Mouse (Mus musculus) neural tube, embryonic 14.5 days (tissue): ENCODE data around the gene Lrig1. TPM values are rescaled to one million over a fixed set of nuclear protein-coding genes. Genes with fewer than 3 reads are reported as not detected.

Source experiments
- ATAC-seq: fragments of 200-750 bp; cut with Nextera tagmentation; 2 replicates; pipeline ENCODE4 v1.8.0; 2017; ENCODE audit warnings: low read depth, mild to moderate bottlenecking, moderate TSS enrichment, moderate library complexity
- H3K27ac ChIP-seq: fragments of 300-500 bp; sonication (generic); 2 replicates; pipeline ENCODE4 v1.5.1; 2014; ENCODE audit warnings: low read depth, mild to moderate bottlenecking, control low read depth, low read length, moderate library complexity, mixed read lengths
- H3K27me3 ChIP-seq: fragments of 300-500 bp; sonication (generic); 2 replicates; pipeline ENCODE4 v1.6.1; 2014; ENCODE audit warnings: low read length; ENCODE audit not compliant: control insufficient read depth, insufficient read depth
- H3K36me3 ChIP-seq: fragments of 300-500 bp; sonication (generic); 2 replicates; pipeline ENCODE4 v1.6.1; 2014; ENCODE audit warnings: low read length, mixed read lengths; ENCODE audit not compliant: control insufficient read depth, insufficient read depth
- H3K4me1 ChIP-seq: fragments of 300-500 bp; sonication (generic); 2 replicates; pipeline ENCODE4 v1.6.1; 2014; ENCODE audit warnings: low read length; ENCODE audit not compliant: control insufficient read depth, insufficient read depth
- H3K4me2 ChIP-seq: fragments of 300-500 bp; sonication (generic); 2 replicates; pipeline ENCODE4 v1.6.1; 2014; ENCODE audit warnings: mild to moderate bottlenecking, low read depth, low read length, control low read depth
- H3K4me3 ChIP-seq: fragments of 300-500 bp; sonication (generic); 2 replicates; pipeline ENCODE4 v1.5.1; 2014; ENCODE audit warnings: low read depth, low read length, control low read depth, mixed read lengths
- H3K9ac ChIP-seq: fragments of 300-500 bp; sonication (generic); replicated peaks from 2 replicates; pipeline ENCODE4 v1.6.1; 2014; ENCODE audit warnings: low read depth, mild to moderate bottlenecking, control low read depth, low read length, mixed read lengths
- H3K9me3 ChIP-seq: fragments of 300-500 bp; sonication (generic); 2 replicates; pipeline ENCODE4 v1.6.1; 2016; ENCODE audit warnings: low read length; ENCODE audit not compliant: control insufficient read depth
- WGBS: fragments of 180-500 bp; shearing (Covaris S2); extraction: QIAGEN DNeasy Blood & Tissue Kit; methylation state at CpG from one replicate; pipeline ENCODE4 v1.1.7; 2014; 5-methylcytosine and 5-hydroxymethylcytosine counted together
- polyA plus RNA-seq: library from polyadenylated mRNA; unstranded; fragments of >200 nt; fragmentation: Nextera tagmentation; extraction: Ambion mirVana; gene quantifications from 2 replicates; pipeline ENCODE4 v1.2.1, GENCODE M21; 2014

Gene Lrig1
- polyA plus RNA-seq, 1 experiment from 2014 or later: 25.2 TPM

- Histone ChIP-seq H3K4me3 (no peak overlapping the region), H3K27ac (no peak overlapping the region), H3K4me2 (no peak overlapping the region), H3K4me1 (peaks cover 6% of the 10 kb centered on the region; the same call in 1 of the 2 replicates), H3K36me3 (no peaks in the 10 kb centered on the region), H3K27me3 (no peaks in the 10 kb centered on the region), H3K9me3 (no peaks in the 10 kb centered on the region), H3K9ac (no peak overlapping the region)
- no peak for ATAC-seq
- 78% methylated on average over 5 of the region's 5 CpGs for WGBS
These were observed 104.8 kb downstream of the Lrig1 start for GRCm38 (mm10) chr6:94595206-94595605.

- ATAC-seq: no peak
- Histone ChIP-seq H3K4me1 (peaks cover 6% of the 10 kb centered on the region; the same call in 1 of the 2 replicates), H3K36me3 (no peaks in the 10 kb centered on the region), H3K27me3 (no peaks in the 10 kb centered on the region), H3K4me3 (no peak overlapping the region), H3K9ac (no peak overlapping the region), H3K27ac (no peak overlapping the region), H3K4me2 (no peak overlapping the region), H3K9me3 (no peaks in the 10 kb centered on the region)
- WGBS: 84% methylated on average over 11 of the region's 11 CpGs
These were observed 105.2 kb downstream of the Lrig1 start for GRCm38 (mm10) chr6:94594711-94595110.

- H3K9ac ChIP-seq: no peak overlapping the region
- no peaks in the 10 kb centered on the region for H3K9me3 ChIP-seq
- H3K27me3 ChIP-seq: no peaks in the 10 kb centered on the region
- no peak overlapping the region for H3K4me2 ChIP-seq
- ATAC-seq: no peak
- H3K4me1 ChIP-seq: peaks cover 6% of the 10 kb centered on the region; the same call in 1 of the 2 replicates
- no peak overlapping the region for H3K27ac ChIP-seq
- no peaks in the 10 kb centered on the region for H3K36me3 ChIP-seq
- WGBS: 70% methylated on average over 6 of the region's 6 CpGs
- no peak overlapping the region for H3K4me3 ChIP-seq
These were observed 105.8 kb downstream of the Lrig1 start for GRCm38 (mm10) chr6:94594096-94594665.

- no peak overlapping the region for H3K9ac ChIP-seq
These were observed 107.2 kb downstream of the Lrig1 start for GRCm38 (mm10) chr6:94592710-94593109.

GRCm38 (mm10) chr6:94592243-94592642 is 107.7 kb downstream of the Lrig1 start:
- no peaks in the 10 kb centered on the region for H3K36me3 ChIP-seq
- no peaks in the 10 kb centered on the region for H3K27me3 ChIP-seq
- ATAC-seq: no peak
- no peak overlapping the region for H3K4me3 ChIP-seq
- H3K9ac ChIP-seq: no peak overlapping the region
- no peaks in the 10 kb centered on the region for H3K9me3 ChIP-seq
- no peak overlapping the region for H3K4me2 ChIP-seq
- no peak overlapping the region for H3K27ac ChIP-seq
- WGBS: 25% methylated on average over 8 of the region's 8 CpGs
- H3K4me1 ChIP-seq: peaks cover 6% of the 10 kb centered on the region; the same call in 1 of the 2 replicates

More at GRCm38 (mm10) chr6:94592710-94593109, 107.2 kb downstream of the Lrig1 start:
- peak; percentile 81 for ATAC-seq
- H3K27ac ChIP-seq: no peak overlapping the region
- peaks cover 6% of the 10 kb centered on the region; the same call in 1 of the 2 replicates for H3K4me1 ChIP-seq
- H3K4me3 ChIP-seq: no peak overlapping the region
- no peak overlapping the region for H3K4me2 ChIP-seq
- H3K27me3 ChIP-seq: no peaks in the 10 kb centered on the region
- WGBS: 11% methylated on average over 4 of the region's 4 CpGs
- H3K9me3 ChIP-seq: no peaks in the 10 kb centered on the region
- H3K36me3 ChIP-seq: no peaks in the 10 kb centered on the region

GRCm38 (mm10) chr6:94588365-94588764 is 111.6 kb downstream of the Lrig1 start:
- Histone ChIP-seq H3K4me2 (no peak overlapping the region), H3K27me3 (no peaks in the 10 kb centered on the region), H3K9ac (no peak overlapping the region), H3K9me3 (no peaks in the 10 kb centered on the region), H3K27ac (no peak overlapping the region), H3K4me1 (peaks cover 6% of the 10 kb centered on the region; the same call in 1 of the 2 replicates), H3K4me3 (no peak overlapping the region), H3K36me3 (no peaks in the 10 kb centered on the region)
- no peak for ATAC-seq
- WGBS: 79% methylated on average over 4 of the region's 4 CpGs

GRCm38 (mm10) chr6:94584976-94585375 is 115.0 kb downstream of the Lrig1 start:
- H3K4me3 ChIP-seq: no peak overlapping the region
- no peak overlapping the region for H3K27ac ChIP-seq
- no peaks in the 10 kb centered on the region for H3K9me3 ChIP-seq
- ATAC-seq: no peak
- no peaks in the 10 kb centered on the region for H3K4me1 ChIP-seq
- 90% methylated on average over 4 of the region's 4 CpGs for WGBS
- H3K36me3 ChIP-seq: no peaks in the 10 kb centered on the region
- no peaks in the 10 kb centered on the region for H3K27me3 ChIP-seq
- no peak overlapping the region for H3K4me2 ChIP-seq
- H3K9ac ChIP-seq: no peak overlapping the region

GRCm38 (mm10) chr6:94584147-94584695 is 115.7 kb downstream of the Lrig1 start:
- H3K4me1 ChIP-seq: no peaks in the 10 kb centered on the region
- no peaks in the 10 kb centered on the region for H3K9me3 ChIP-seq
- H3K4me3 ChIP-seq: no peak overlapping the region
- no peak overlapping the region for H3K9ac ChIP-seq
- 93% methylated on average over 9 of the region's 9 CpGs for WGBS
- no peak overlapping the region for H3K4me2 ChIP-seq
- H3K36me3 ChIP-seq: no peaks in the 10 kb centered on the region
- no peak overlapping the region for H3K27ac ChIP-seq
- H3K27me3 ChIP-seq: no peaks in the 10 kb centered on the region
- no peak for ATAC-seq

- no peak overlapping the region for H3K4me2 ChIP-seq
- H3K27me3 ChIP-seq: no peaks in the 10 kb centered on the region
- H3K4me1 ChIP-seq: no peaks in the 10 kb centered on the region
- no peak for ATAC-seq
- H3K36me3 ChIP-seq: no peaks in the 10 kb centered on the region
- no peaks in the 10 kb centered on the region for H3K9me3 ChIP-seq
- no peak overlapping the region for H3K9ac ChIP-seq
- 95% methylated on average over 9 of the region's 9 CpGs for WGBS
- no peak overlapping the region for H3K27ac ChIP-seq
- H3K4me3 ChIP-seq: no peak overlapping the region
These were observed 117.9 kb downstream of the Lrig1 start for GRCm38 (mm10) chr6:94582055-94582454.
